Mouse (Mus musculus) frontal cortex, postnatal 36 days (tissue): ENCODE data around the gene Dhx16.
"Not testable (repeated sequence)": the region's sequence is repeated elsewhere in the genome, so short reads cannot be mapped to it uniquely, and the experiment has no call there.

ENCODE experiments used
- DNase-seq, 2 experiments: peaks; one replicate each; pipeline ENCODE4 v3.0.0; 2022; ENCODE audit warnings: low spot score in 2 of 2

The Dhx16 gene

GRCm38 (mm10) chr17:35920384-35920783, 40.8 kb downstream of the Dhx16 start:
- DNase-seq = no peak

GRCm38 (mm10) chr17:35920862-35921562, 41.4 kb downstream of the Dhx16 start:
- DNase-seq = peak in 1 of 2 experiments; percentile 67

- no peak for DNase-seq
Measured at GRCm38 (mm10) chr17:35921710-35922109, 42.1 kb downstream of the Dhx16 start.

GRCm38 (mm10) chr17:35922566-35922965, 42.9 kb downstream of the Dhx16 start:
- no peak for DNase-seq

- no peak for DNase-seq
Measured at GRCm38 (mm10) chr17:35923281-35923680, 43.7 kb downstream of the Dhx16 start.

- no peak for DNase-seq
Measured at GRCm38 (mm10) chr17:35927471-35927870, 47.9 kb downstream of the Dhx16 start.

GRCm38 (mm10) chr17:35929534-35929933, 49.9 kb downstream of the Dhx16 start:
- DNase-seq = no peak

GRCm38 (mm10) chr17:35930627-35931026, 51.0 kb downstream of the Dhx16 start:
- DNase-seq = no peak

GRCm38 (mm10) chr17:35932608-35933007, 53.0 kb downstream of the Dhx16 start:
- DNase-seq = no peak

- not testable (repeated sequence) for DNase-seq
Measured at GRCm38 (mm10) chr17:35935763-35936162, 56.1 kb downstream of the Dhx16 start.

- DNase-seq = peak; percentile 36 to 55
Measured at GRCm38 (mm10) chr17:35937700-35938348, 58.2 kb downstream of the Dhx16 start.

- DNase-seq = no peak
Measured at GRCm38 (mm10) chr17:35939108-35939507, 59.5 kb downstream of the Dhx16 start.

GRCm38 (mm10) chr17:35939941-35940340, 60.3 kb downstream of the Dhx16 start:
- DNase-seq = no peak
